Mouse (Mus musculus) erythroid progenitor cell, adult 5-6 weeks (primary cell): ENCODE results near the gene Tmem165. TPM values are rescaled to one million over a fixed set of nuclear protein-coding genes. Genes with fewer than 3 reads are reported as not detected.
A peak's percentile ranks its signal among the peaks of the same experiment; 100 is the strongest.

Source experiments
- ATAC-seq: replicated peaks from 2 replicates; pipeline ENCODE4 v1.8.0; 2016; ENCODE audit warnings: moderate number of reproducible peaks, mild to moderate bottlenecking, moderate TSS enrichment, inconsistent platforms; ENCODE audit not compliant: poor library complexity, low FRiP score, severe bottlenecking
- total RNA-seq, 2 experiments: library from RNA; stranded (forward) in 1 of 2; stranded (reverse) in 1 of 2; fragments of 150-400 nt in 1 of 2; fragments of 186-747, 209-891 nt in 1 of 2; gene quantifications; 2 replicates each; pipeline versions ENCODE4 v1.2.3 to v1.2.4; 2015 to 2017; ENCODE audit warnings: low replicate concordance in 2 of 2

Tmem165 gene
- total RNA-seq, 2 experiments from 2014 or later = 24.0 to 34.0 TPM

GRCm38 (mm10) chr5:76164827-76165226 lies 18.9 kb upstream of the Tmem165 start:
- no peak for ATAC-seq

GRCm38 (mm10) chr5:76170522-76170921 lies 13.2 kb upstream of the Tmem165 start:
- no peak for ATAC-seq

GRCm38 (mm10) chr5:76171039-76171438 lies 12.6 kb upstream of the Tmem165 start:
- ATAC-seq = no peak

GRCm38 (mm10) chr5:76175051-76175450 lies 8.6 kb upstream of the Tmem165 start:
- no peak for ATAC-seq

- ATAC-seq = no peak
Observed at GRCm38 (mm10) chr5:76176411-76176810, 7.3 kb upstream of the Tmem165 start.

- ATAC-seq = no peak
Observed at GRCm38 (mm10) chr5:76176841-76177240, 6.8 kb upstream of the Tmem165 start.

GRCm38 (mm10) chr5:76177664-76178063 lies 6.0 kb upstream of the Tmem165 start:
- ATAC-seq = no peak

- no peak for ATAC-seq
Observed at GRCm38 (mm10) chr5:76179171-76179570, 4.5 kb upstream of the Tmem165 start.

GRCm38 (mm10) chr5:76179791-76180190 lies 3.9 kb upstream of the Tmem165 start:
- no peak for ATAC-seq

GRCm38 (mm10) chr5:76182326-76182725 lies 1.4 kb upstream of the Tmem165 start:
- ATAC-seq = no peak

GRCm38 (mm10) chr5:76183043-76183749 lies 484 bp upstream of the Tmem165 start:
- peak; percentile 57 for ATAC-seq

GRCm38 (mm10) chr5:76184286-76185080 lies 803 bp downstream of the Tmem165 start:
- ATAC-seq = peak; percentile 68

- ATAC-seq = no peak
Observed at GRCm38 (mm10) chr5:76187885-76188284, 4.2 kb downstream of the Tmem165 start.

GRCm38 (mm10) chr5:76190609-76191008 lies 6.9 kb downstream of the Tmem165 start:
- no peak for ATAC-seq

GRCm38 (mm10) chr5:76193075-76193474 lies 9.4 kb downstream of the Tmem165 start:
- ATAC-seq = no peak

GRCm38 (mm10) chr5:76194377-76194945 lies 10.8 kb downstream of the Tmem165 start:
- no peak for ATAC-seq

- ATAC-seq = no peak
Observed at GRCm38 (mm10) chr5:76199346-76199745, 15.7 kb downstream of the Tmem165 start.

- no peak for ATAC-seq
Observed at GRCm38 (mm10) chr5:76203171-76203570, 19.5 kb downstream of the Tmem165 start.

- ATAC-seq = no peak
Observed at GRCm38 (mm10) chr5:76205886-76206285, 22.2 kb downstream of the Tmem165 start.

GRCm38 (mm10) chr5:76208066-76208465 lies 24.4 kb downstream of the Tmem165 start:
- no peak for ATAC-seq

- no peak for ATAC-seq
Observed at GRCm38 (mm10) chr5:76216691-76217090, 33.0 kb downstream of the Tmem165 start.
